Mouse (Mus musculus): ENCODE measurements at regions not wholly inside any gene's neighbourhood (a gene's known extent, or its start where the extent isn't known, plus 50 kb on each side); places are given as distances from the start of the nearest gene placed in this dataset.

- no peak for DNase-seq (ENCODE audit: low spot score)
Observed at GRCm38 (mm10) chr10:126815730-126816129, 85.4 kb downstream of the Atp23 start.

GRCm38 (mm10) chr10:126814968-126815367, 86.2 kb downstream of the Atp23 start:
- DNase-seq (ENCODE audit: low spot score), result no peak

- no peak for DNase-seq (ENCODE audit: low spot score)
Observed at GRCm38 (mm10) chr10:126813051-126813593, 88.0 kb downstream of the Atp23 start.

GRCm38 (mm10) chr10:126812243-126812755, 88.9 kb downstream of the Atp23 start:
- no peak for DNase-seq (ENCODE audit: low spot score)

- DNase-seq (ENCODE audit: low spot score), result no peak
Observed at GRCm38 (mm10) chr10:126810346-126811095, 90.6 kb downstream of the Atp23 start.

GRCm38 (mm10) chr10:126809587-126809986, 91.6 kb downstream of the Atp23 start:
- DNase-seq (ENCODE audit: low spot score), result no peak

- no peak for DNase-seq (ENCODE audit: low spot score)
Observed at GRCm38 (mm10) chr10:126806881-126807280, 94.3 kb downstream of the Atp23 start.

- DNase-seq (ENCODE audit: low spot score), result no peak
Observed at GRCm38 (mm10) chr10:126802732-126803131, 98.4 kb downstream of the Atp23 start.

- DNase-seq (ENCODE audit: low spot score), result no peak
Observed at GRCm38 (mm10) chr10:126799393-126799792, 101.8 kb downstream of the Atp23 start.

- no peak for DNase-seq (ENCODE audit: low spot score)
Observed at GRCm38 (mm10) chr10:126793136-126793535, 108.0 kb downstream of the Atp23 start.

- DNase-seq (ENCODE audit: low spot score), result no peak
Observed at GRCm38 (mm10) chr10:126792371-126792835, 108.8 kb downstream of the Atp23 start.

- no peak for DNase-seq (ENCODE audit: low spot score)
Observed at GRCm38 (mm10) chr10:126788277-126788676, 112.9 kb downstream of the Atp23 start.

GRCm38 (mm10) chr10:126783161-126783560, 118.0 kb downstream of the Atp23 start:
- no peak for DNase-seq (ENCODE audit: low spot score)

GRCm38 (mm10) chr10:126776603-126777002, 124.6 kb downstream of the Atp23 start:
- DNase-seq (ENCODE audit: low spot score), result no peak

GRCm38 (mm10) chr10:126775946-126776345, 125.2 kb downstream of the Atp23 start:
- no peak for DNase-seq (ENCODE audit: low spot score)

- no peak for DNase-seq (ENCODE audit: low spot score)
Observed at GRCm38 (mm10) chr10:126770446-126771020, 130.6 kb downstream of the Atp23 start.

- DNase-seq (ENCODE audit: low spot score), result no peak
Observed at GRCm38 (mm10) chr10:126765648-126766047, 135.5 kb downstream of the Atp23 start.

GRCm38 (mm10) chr10:126764740-126765139, 136.4 kb downstream of the Atp23 start:
- no peak for DNase-seq (ENCODE audit: low spot score)

GRCm38 (mm10) chr10:126763976-126764375, 137.2 kb downstream of the Atp23 start:
- no peak for DNase-seq (ENCODE audit: low spot score)

GRCm38 (mm10) chr10:126758682-126759081, 142.5 kb downstream of the Atp23 start:
- DNase-seq (ENCODE audit: low spot score), result no peak

- no peak for DNase-seq (ENCODE audit: low spot score)
Observed at GRCm38 (mm10) chr10:126753201-126753600, 148.0 kb downstream of the Atp23 start.

- no peak for DNase-seq (ENCODE audit: low spot score)
Observed at GRCm38 (mm10) chr10:126752699-126753098, 148.5 kb downstream of the Atp23 start.
